Comparison of ENCODE assay signal across 20 mouse cellular contexts in the genomic region with DNA sequence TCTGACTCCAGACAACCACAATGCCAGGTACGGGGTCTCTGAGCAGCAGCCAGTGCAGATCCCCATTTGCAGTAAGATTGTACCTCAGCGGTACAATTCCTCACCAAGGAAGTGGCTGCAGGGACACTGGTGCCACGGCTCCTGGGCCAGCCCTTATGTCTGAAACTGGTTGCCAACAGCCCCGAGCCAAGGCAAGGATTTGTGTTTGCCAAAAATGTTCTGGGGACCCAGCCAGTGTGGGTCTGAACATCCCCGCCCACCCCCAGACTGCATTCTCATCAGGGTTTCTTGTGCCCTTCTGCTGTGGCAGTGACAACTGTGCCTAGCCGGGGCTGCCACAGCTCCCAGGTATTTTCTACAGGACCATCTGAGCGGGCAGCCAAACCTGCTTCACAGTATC. TPM values are rescaled to one million over a fixed set of nuclear protein-coding genes. Genes with fewer than 3 reads are reported as not detected.
DNase-seq lines count a peak whose midpoint lies in the region; ATAC-seq and TF ChIP-seq lines count a peak whose summit lies in the region.
"Had no signal": no experiment of that assay in that cellular context is flagged by ENCODE, and none has a peak within 500 bp of the region (broad histone marks: within the 10 kb centered on the region; RNA-seq: fewer than 3 reads in every experiment).

No protein-coding gene starts in this region.

- 92% methylated on average over 7 of the region's 7 CpGs for WGBS in forebrain, embryonic 10.5 days
- 76% methylated on average over 7 of the region's 7 CpGs for WGBS in forebrain, postnatal 0 days

- H3K9ac ChIP-seq in forebrain, postnatal 0 days = no peak overlapping the region
- H3K9ac ChIP-seq: heart, embryonic 15.5 days; hindbrain, embryonic 14.5 days; intestine, embryonic 15.5 days had no signal

- H3K27ac ChIP-seq in forebrain, embryonic 10.5 days = no peak overlapping the region
- H3K27ac ChIP-seq in forebrain, postnatal 0 days (ENCODE audit: low read depth, low read length) = no peak overlapping the region
- H3K27ac ChIP-seq: embryonic facial prominence, embryonic 10.5 days; heart, adult 2 months; heart, embryonic 15.5 days; hindbrain, embryonic 10.5 days; hindbrain, embryonic 14.5 days; intestine, embryonic 15.5 days had no signal

- ATAC-seq in forebrain, postnatal 0 days = no peak
- ATAC-seq: forebrain, embryonic 14.5 days; intestine, embryonic 15.5 days had no signal

- peak; percentile 68 for DNase-seq in cerebellum, adult 9-11 months
- no peak for DNase-seq in cerebellum, adult 11 months
- no peak for DNase-seq in forebrain, embryonic 10.5 days (ENCODE audit: extremely low spot score, low spot score)
- DNase-seq in forebrain, postnatal 0 days = no peak
- peak; percentile 57 to 64 for DNase-seq in layer of hippocampus, postnatal 10 days (ENCODE audit: low spot score in 2 of 2)
- DNase-seq in layer of hippocampus, postnatal 25 days (ENCODE audit: extremely low spot score in 1 of 2, low spot score in 1 of 2) = no peak
- no peak for DNase-seq in gastrocnemius, adult 8-10 months (ENCODE audit: low spot score in 2 of 2)
- DNase-seq: adrenal gland, postnatal 10 days; cerebellum, adult 8-10 months; gastrocnemius, postnatal 10 days; heart, adult 2 months had no signal

- peaks cover 70% of the 10 kb centered on the region for H3K4me1 ChIP-seq in forebrain, embryonic 10.5 days
- peaks cover 36% of the 10 kb centered on the region for H3K4me1 ChIP-seq in forebrain, postnatal 0 days (ENCODE audit: insufficient read depth)

- H3K4me2 ChIP-seq in forebrain, postnatal 0 days (ENCODE audit: low read depth) = no peak overlapping the region
- H3K4me2 ChIP-seq: heart, embryonic 11.5 days had no signal

- no peaks in the 10 kb centered on the region for H3K27me3 ChIP-seq in forebrain, embryonic 10.5 days (ENCODE audit: poor library complexity, severe bottlenecking)
- H3K27me3 ChIP-seq in forebrain, postnatal 0 days (ENCODE audit: insufficient read depth, low read length) = no peaks in the 10 kb centered on the region
- H3K27me3 ChIP-seq: heart, embryonic 15.5 days; intestine, embryonic 15.5 days had no signal

- TF ChIP-seq CTCF in forebrain, postnatal 0 days (IDR thresholded peaks at IDR 0.05; ENCODE audit: low read depth) = no peak

- 0 out of 2 replicates have a peak overlapping the region, but pooled peaks have one; percentile 72 for H3K4me3 ChIP-seq in forebrain, embryonic 10.5 days
- no peak overlapping the region for H3K4me3 ChIP-seq in forebrain, postnatal 0 days (ENCODE audit: low read depth, low read length)
- H3K4me3 ChIP-seq: embryonic facial prominence, embryonic 10.5 days; heart, adult 2 months; heart, embryonic 15.5 days; hindbrain, embryonic 10.5 days; intestine, embryonic 15.5 days had no signal

- peaks cover 41% of the 10 kb centered on the region for H3K36me3 ChIP-seq in forebrain, embryonic 10.5 days (replicated peaks)
- peaks cover 32% of the 10 kb centered on the region for H3K36me3 ChIP-seq in forebrain, postnatal 0 days (ENCODE audit: insufficient read depth)

- no peaks in the 10 kb centered on the region for H3K9me3 ChIP-seq in forebrain, embryonic 10.5 days
- no peaks in the 10 kb centered on the region for H3K9me3 ChIP-seq in forebrain, postnatal 0 days (ENCODE audit: low read length)
- H3K9me3 ChIP-seq: embryonic facial prominence, embryonic 10.5 days; heart, embryonic 15.5 days; hindbrain, embryonic 10.5 days; intestine, embryonic 15.5 days had no signal

RNA-seq across cellular contexts. Expression of gene Cyb561d2, which starts 3.8 kb away (rescaled TPM):
- 20.4 and 21.0 TPM in 2 replicates for polyA plus RNA-seq in forebrain, embryonic 10.5 days (2016; fragmentation: Nextera tagmentation; extraction: Ambion mirVana)
- 36.0 and 42.7 TPM in 2 replicates for total RNA-seq in forebrain, postnatal 0 days (2014; rRNA removed)
- polyA plus RNA-seq in forebrain, postnatal 0 days (2015; fragmentation: Nextera tagmentation; extraction: Ambion mirVana) = 47.0 and 48.3 TPM in 2 replicates
- total RNA-seq in layer of hippocampus, postnatal 10 days (2021) = 10 to 100 TPM; 17.7 to 19.5 TPM
- total RNA-seq in layer of hippocampus, postnatal 25 days (2021) = 10 to 100 TPM; 16.4 to 18.5 TPM
- 1 to 10 TPM; 3.5 to 4.9 (median 4.2) TPM for total RNA-seq in gastrocnemius, adult 8-10 months (2022)

RNA-seq across cellular contexts. Expression of gene Nprl2, which starts 3.8 kb away (rescaled TPM):
- 36.7 and 37.3 TPM in 2 replicates for polyA plus RNA-seq in forebrain, embryonic 10.5 days (2016; fragmentation: Nextera tagmentation; extraction: Ambion mirVana)
- total RNA-seq in forebrain, postnatal 0 days (2014; rRNA removed) = 59.9 and 73.3 TPM in 2 replicates
- 65.9 and 70.4 TPM in 2 replicates for polyA plus RNA-seq in forebrain, postnatal 0 days (2015; fragmentation: Nextera tagmentation; extraction: Ambion mirVana)
- 10 to 100 TPM; 31.1 to 33.1 TPM for total RNA-seq in layer of hippocampus, postnatal 10 days (2021)
- total RNA-seq in layer of hippocampus, postnatal 25 days (2021) = 10 to 100 TPM; 42.4 to 44.9 TPM
- total RNA-seq in gastrocnemius, adult 8-10 months (2022) = 10 to 100 TPM; 10.4 to 13.4 (median 11.0) TPM

RNA-seq across cellular contexts. Expression of gene Tmem115, which starts 4.5 kb away (rescaled TPM):
- polyA plus RNA-seq in forebrain, embryonic 10.5 days (2016; fragmentation: Nextera tagmentation; extraction: Ambion mirVana) = 33.0 and 35.8 TPM in 2 replicates
- 44.3 and 51.4 TPM in 2 replicates for total RNA-seq in forebrain, postnatal 0 days (2014; rRNA removed)
- polyA plus RNA-seq in forebrain, postnatal 0 days (2015; fragmentation: Nextera tagmentation; extraction: Ambion mirVana) = 49.7 and 50.4 TPM in 2 replicates
- 10 to 100 TPM; 33.2 to 33.3 TPM for total RNA-seq in layer of hippocampus, postnatal 10 days (2021)
- 10 to 100 TPM; 38.1 to 41.0 TPM for total RNA-seq in layer of hippocampus, postnatal 25 days (2021)
- total RNA-seq in gastrocnemius, adult 8-10 months (2022) = 10 to 100 TPM; 15.4 to 19.0 (median 16.6) TPM

RNA-seq across cellular contexts. Expression of gene Zmynd10, which starts 8.9 kb away (rescaled TPM):
- 0.74 and 1.4 TPM in 2 replicates for polyA plus RNA-seq in forebrain, embryonic 10.5 days (2016; fragmentation: Nextera tagmentation; extraction: Ambion mirVana)
- 6.4 and 11.6 TPM in 2 replicates for total RNA-seq in forebrain, postnatal 0 days (2014; rRNA removed)
- polyA plus RNA-seq in forebrain, postnatal 0 days (2015; fragmentation: Nextera tagmentation; extraction: Ambion mirVana) = 5.9 and 7.0 TPM in 2 replicates
- 1 to 10 TPM; 3.4 to 4.1 TPM for total RNA-seq in layer of hippocampus, postnatal 10 days (2021)
- total RNA-seq in layer of hippocampus, postnatal 25 days (2021) = 1 to 10 TPM; 4.7 to 5.2 TPM
- under 1 TPM in 1 of 4 experiments, not detected in 3; 0.22 TPM for total RNA-seq in gastrocnemius, adult 8-10 months (2022)
- total RNA-seq: adrenal gland, postnatal 10 days; gastrocnemius, postnatal 4 days; heart, adult 2 months; heart, postnatal 25 days had no signal
- polyA plus RNA-seq: heart, embryonic 11.5 days had no signal

RNA-seq across cellular contexts. Expression of gene Rassf1, which starts 13.1 kb away (rescaled TPM):
- polyA plus RNA-seq in forebrain, embryonic 10.5 days (2016; fragmentation: Nextera tagmentation; extraction: Ambion mirVana) = 57.4 and 59.6 TPM in 2 replicates
- total RNA-seq in forebrain, postnatal 0 days (2014; rRNA removed) = 21.7 and 25.2 TPM in 2 replicates
- polyA plus RNA-seq in forebrain, postnatal 0 days (2015; fragmentation: Nextera tagmentation; extraction: Ambion mirVana) = 26.6 and 33.3 TPM in 2 replicates
- total RNA-seq in layer of hippocampus, postnatal 10 days (2021) = 10 to 100 TPM; 18.3 to 18.6 TPM
- 10 to 100 TPM; 16.1 to 16.3 TPM for total RNA-seq in layer of hippocampus, postnatal 25 days (2021)
- total RNA-seq in gastrocnemius, adult 8-10 months (2022) = 10 to 100 TPM in 3 of 4 experiments, 1 to 10 TPM in 1; 9.3 to 14.4 (median 11.9) TPM

Comparison
In these comparisons a context has a peak if more than half of its experiments do, and no peak if none do; other contexts are left out.
1. DNase-seq: peak in cerebellum, adult 9-11 months (single experiment) and layer of hippocampus, postnatal 10 days (2 of 2); none in cerebellum, adult 11 months (single experiment), forebrain, embryonic 10.5 days (single experiment), forebrain, postnatal 0 days (single experiment), layer of hippocampus, postnatal 25 days (0 of 2) and gastrocnemius, adult 8-10 months (0 of 2).